Mouse (Mus musculus): ENCODE data around the gene Abhd12b.

DNA sequence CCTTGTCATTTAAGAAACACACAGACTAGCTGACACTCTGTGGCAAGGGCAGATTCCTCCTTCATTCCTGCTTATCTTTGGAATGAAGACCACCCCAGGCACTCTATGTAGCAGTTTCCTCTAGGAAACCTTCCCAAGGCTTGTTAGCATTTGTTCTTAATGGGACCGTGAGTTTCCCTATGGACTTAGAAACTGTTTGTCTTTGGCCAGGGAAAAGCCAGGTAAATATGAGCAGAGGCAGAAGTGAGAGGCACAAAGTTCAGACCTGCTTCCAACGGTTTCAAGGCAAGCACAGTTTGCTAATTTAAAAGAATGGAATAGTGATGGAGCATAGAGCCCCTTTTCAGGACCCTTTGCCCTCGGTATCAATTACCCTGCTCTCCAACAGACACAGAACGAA is 69.4 kb downstream of the Abhd12b start:
- TF ChIP-seq CTCF (IDR thresholded peaks at IDR 0.05; ENCODE audit: borderline replicate concordance, extremely low read depth, insufficient read depth, insufficient read length): no peak
- TF ChIP-seq POLR2A (IDR thresholded peaks at IDR 0.05; ENCODE audit: borderline replicate concordance, extremely low read depth, insufficient read depth, insufficient read length, poor library complexity, severe bottlenecking): no peak
